Mouse (Mus musculus): ENCODE measurements around the gene Park7.

Park7 gene

GRCm38 (mm10) chr4:150914290-150914733 lies at the start of gene Park7, which contains the start of gene Tnfrsf9:
Gene Park7 (minus strand): TSS chr4:150914437.
Gene Tnfrsf9 (plus strand): TSS chr4:150914562.
- DNase-seq (ENCODE audit: low read depth): peak; percentile 98

- no peak for DNase-seq (ENCODE audit: low read depth)
Measured at GRCm38 (mm10) chr4:150963711-150964110, 49.5 kb upstream of the Park7 start.

- no peak for DNase-seq (ENCODE audit: low read depth)
Measured at GRCm38 (mm10) chr4:150962231-150962630, 48.0 kb upstream of the Park7 start.

GRCm38 (mm10) chr4:150958536-150958935 lies 44.3 kb upstream of the Park7 start:
- DNase-seq (ENCODE audit: low read depth): no peak

- DNase-seq (ENCODE audit: low read depth): no peak
Measured at GRCm38 (mm10) chr4:150957106-150957458, 42.8 kb upstream of the Park7 start.

- no peak for DNase-seq (ENCODE audit: low read depth)
Measured at GRCm38 (mm10) chr4:150956369-150957105, 42.3 kb upstream of the Park7 start.

- peak; percentile 66 for DNase-seq (ENCODE audit: low read depth)
Measured at GRCm38 (mm10) chr4:150950972-150951371, 36.7 kb upstream of the Park7 start.

GRCm38 (mm10) chr4:150944707-150945106 lies 30.5 kb upstream of the Park7 start:
- no peak for DNase-seq (ENCODE audit: low read depth)

GRCm38 (mm10) chr4:150939991-150940651 lies 25.9 kb upstream of the Park7 start:
- peak; percentile 86 for DNase-seq (ENCODE audit: low read depth)

GRCm38 (mm10) chr4:150938063-150938452 lies 23.8 kb upstream of the Park7 start:
- peak; percentile 84 for DNase-seq (ENCODE audit: low read depth)

GRCm38 (mm10) chr4:150937293-150938062 lies 23.2 kb upstream of the Park7 start:
- peak; percentile 74 for DNase-seq (ENCODE audit: low read depth)

GRCm38 (mm10) chr4:150933503-150933902 lies 19.3 kb upstream of the Park7 start:
- no peak for DNase-seq (ENCODE audit: low read depth)

- peak; percentile 92 for DNase-seq (ENCODE audit: low read depth)
Measured at GRCm38 (mm10) chr4:150927789-150928188, 13.6 kb upstream of the Park7 start.

- DNase-seq (ENCODE audit: low read depth): peak; percentile 89
Measured at GRCm38 (mm10) chr4:150926924-150927705, 12.9 kb upstream of the Park7 start.

- peak; percentile 88 for DNase-seq (ENCODE audit: low read depth)
Measured at GRCm38 (mm10) chr4:150925923-150926322, 11.7 kb upstream of the Park7 start.

- peak; percentile 92 for DNase-seq (ENCODE audit: low read depth)
Measured at GRCm38 (mm10) chr4:150924936-150925335, 10.7 kb upstream of the Park7 start.

- peak; percentile 94 for DNase-seq (ENCODE audit: low read depth)
Measured at GRCm38 (mm10) chr4:150924308-150924707, 10.1 kb upstream of the Park7 start.

- peak; percentile 88 for DNase-seq (ENCODE audit: low read depth)
Measured at GRCm38 (mm10) chr4:150921206-150921605, 7.0 kb upstream of the Park7 start.

- peak; percentile 90 for DNase-seq (ENCODE audit: low read depth)
Measured at GRCm38 (mm10) chr4:150917336-150918027, 3.2 kb upstream of the Park7 start.

GRCm38 (mm10) chr4:150915181-150915906 lies 1.1 kb upstream of the Park7 start:
- peak; percentile 95 for DNase-seq (ENCODE audit: low read depth)
